Mouse (Mus musculus) midbrain, embryonic 13.5 days (tissue): ENCODE results near the gene Atn1. TPM values are rescaled to one million over a fixed set of nuclear protein-coding genes. Genes with fewer than 3 reads are reported as not detected.

Experiments used
- ATAC-seq: fragments of 200-750 bp; cut with Nextera tagmentation; 2 replicates; pipeline ENCODE4 v1.8.0; 2017; ENCODE audit warnings: mild to moderate bottlenecking, moderate TSS enrichment, moderate library complexity
- H3K27ac ChIP-seq: fragments of 300-500 bp; sonication (generic); 2 replicates; pipeline ENCODE4 v1.5.1; 2015; ENCODE audit warnings: inconsistent platforms, mild to moderate bottlenecking, moderate library complexity
- H3K27me3 ChIP-seq: fragments of 300-500 bp; sonication (generic); 2 replicates; pipeline ENCODE4 v1.6.1; 2015; ENCODE audit warnings: mild to moderate bottlenecking, inconsistent platforms
- H3K36me3 ChIP-seq: fragments of 300-500 bp; sonication (generic); 2 replicates; pipeline ENCODE4 v1.6.1; 2015; ENCODE audit warnings: mild to moderate bottlenecking, inconsistent platforms
- H3K4me1 ChIP-seq: fragments of 300-500 bp; sonication (generic); replicated peaks from 2 replicates; pipeline ENCODE4 v1.6.1; 2015; ENCODE audit warnings: inconsistent platforms
- H3K4me2 ChIP-seq: fragments of 300-500 bp; sonication (generic); replicated peaks from 2 replicates; pipeline ENCODE4 v1.6.1; 2015; ENCODE audit warnings: moderate library complexity, mild to moderate bottlenecking, inconsistent platforms
- H3K4me3 ChIP-seq: fragments of 300-500 bp; sonication (generic); replicated peaks from 2 replicates; pipeline ENCODE4 v1.5.1; 2015; ENCODE audit warnings: mild to moderate bottlenecking, inconsistent platforms
- H3K9ac ChIP-seq: fragments of 300-500 bp; sonication (generic); replicated peaks from 2 replicates; pipeline ENCODE4 v1.6.1; 2015; ENCODE audit warnings: mild to moderate bottlenecking, inconsistent platforms
- H3K9me3 ChIP-seq: fragments of 300-500 bp; sonication (generic); 2 replicates; pipeline ENCODE4 v1.6.1; 2016; ENCODE audit warnings: mild to moderate bottlenecking, inconsistent platforms
- WGBS: fragments of 180-500 bp; shearing (Covaris S2); methylation state at CpG from one replicate; pipeline ENCODE4 v1.1.7; 2015; 5-methylcytosine and 5-hydroxymethylcytosine counted together
- polyA plus RNA-seq: library from polyadenylated mRNA; unstranded; fragments of >200 nt; fragmentation: Nextera tagmentation; extraction: Ambion mirVana; gene quantifications from 2 replicates; pipeline ENCODE4 v1.2.1, GENCODE M21; 2015

Gene Atn1
- polyA plus RNA-seq, 1 experiment from 2014 or later, result 25.4 TPM

DNA sequence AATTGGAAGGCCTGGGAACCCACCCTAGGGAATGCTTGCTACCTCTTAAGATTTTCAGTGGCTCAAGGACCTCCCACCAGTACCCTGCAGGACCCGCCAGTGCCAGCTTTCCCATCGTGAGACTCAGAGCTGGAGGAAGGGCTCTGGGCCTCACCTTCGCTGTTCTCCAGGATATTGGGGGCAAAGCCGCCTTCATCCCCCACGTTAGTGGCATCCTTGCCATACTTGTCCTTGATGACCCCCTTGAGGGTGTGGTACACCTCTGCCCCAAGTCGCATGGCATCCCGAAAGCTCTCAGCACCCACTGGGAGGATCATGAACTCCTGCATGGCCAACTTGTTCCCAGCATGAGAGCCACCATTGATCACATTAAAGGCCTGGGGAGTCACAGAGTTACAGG is 9.6 kb upstream of the Atn1 start:
- no peaks in the 10 kb centered on the region for H3K9me3 ChIP-seq
- peaks cover 5% of the 10 kb centered on the region; the same call in 1 of the 2 replicates for H3K27me3 ChIP-seq
- H3K4me2 ChIP-seq, result no peak overlapping the region
- no peak overlapping the region for H3K4me3 ChIP-seq
- H3K27ac ChIP-seq, result no peak overlapping the region
- ATAC-seq, result no peak
- H3K36me3 ChIP-seq, result no peaks in the 10 kb centered on the region
- WGBS, result 89% methylated on average over 7 of the region's 7 CpGs
- peaks cover 26% of the 10 kb centered on the region for H3K4me1 ChIP-seq
- no peak overlapping the region for H3K9ac ChIP-seq

DNA sequence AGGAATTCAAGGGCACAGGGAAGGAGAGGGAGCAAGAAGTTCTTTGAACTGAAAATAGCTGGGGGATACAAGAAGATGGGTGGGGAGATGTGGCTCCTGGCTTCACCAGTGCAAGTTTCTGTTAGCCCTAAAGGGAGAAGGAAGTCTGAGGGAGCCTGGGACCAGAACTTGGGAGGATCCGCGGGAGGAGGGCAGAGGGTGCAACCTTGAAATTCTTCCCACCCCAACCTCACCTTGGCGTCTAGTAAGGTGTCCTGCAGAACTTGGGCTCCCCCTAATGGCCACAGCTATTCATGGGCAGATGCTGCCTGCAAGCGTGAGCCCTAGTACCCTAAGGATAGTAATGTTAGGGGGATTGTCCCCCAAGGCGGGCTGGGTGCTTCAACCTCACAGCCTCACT is 2.9 kb upstream of the Atn1 start:
- Histone ChIP-seq H3K9ac (0 out of 2 replicates have a peak overlapping the region, but pooled peaks have one; percentile 44), H3K4me3 (no peak overlapping the region), H3K27ac (no peak overlapping the region), H3K9me3 (no peaks in the 10 kb centered on the region), H3K36me3 (no peaks in the 10 kb centered on the region), H3K4me2 (0 out of 2 replicates have a peak overlapping the region, but pooled peaks have one; percentile 79), H3K27me3 (no peaks in the 10 kb centered on the region), H3K4me1 (peaks cover 40% of the 10 kb centered on the region)
- 3% methylated on average over 5 of the region's 5 CpGs for WGBS
- ATAC-seq, result no peak

DNA sequence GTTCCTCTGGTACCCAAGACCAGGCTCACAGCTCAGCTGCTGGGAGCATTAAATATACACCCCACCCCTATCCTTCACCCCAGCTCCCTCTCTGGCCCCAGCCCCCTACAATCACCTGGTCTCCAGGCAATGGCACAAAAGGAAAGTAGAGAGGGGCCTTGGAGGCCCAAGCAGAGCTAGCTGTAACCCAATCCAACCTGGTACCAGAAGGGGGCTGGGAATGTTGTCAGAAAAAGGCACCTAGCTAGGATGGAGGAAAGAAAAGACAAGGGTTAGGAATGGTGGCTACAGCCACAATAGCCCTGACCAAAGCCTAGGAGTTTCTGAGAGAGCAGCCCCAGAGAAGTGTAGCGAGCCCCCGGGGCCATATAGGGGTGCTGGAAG is 2.5 kb upstream of the Atn1 start:
- no peak overlapping the region for H3K9ac ChIP-seq
- WGBS, result 58% methylated on average over 2 of the region's 2 CpGs
- no peaks in the 10 kb centered on the region for H3K27me3 ChIP-seq
- H3K9me3 ChIP-seq, result no peaks in the 10 kb centered on the region
- ATAC-seq, result no peak
- peak overlapping the region; percentile 79; the same call in 1 of the 2 replicates for H3K4me2 ChIP-seq
- H3K27ac ChIP-seq, result peak overlapping the region; percentile 98
- H3K36me3 ChIP-seq, result no peaks in the 10 kb centered on the region
- H3K4me3 ChIP-seq, result no peak overlapping the region
- H3K4me1 ChIP-seq, result peaks cover 44% of the 10 kb centered on the region

DNA sequence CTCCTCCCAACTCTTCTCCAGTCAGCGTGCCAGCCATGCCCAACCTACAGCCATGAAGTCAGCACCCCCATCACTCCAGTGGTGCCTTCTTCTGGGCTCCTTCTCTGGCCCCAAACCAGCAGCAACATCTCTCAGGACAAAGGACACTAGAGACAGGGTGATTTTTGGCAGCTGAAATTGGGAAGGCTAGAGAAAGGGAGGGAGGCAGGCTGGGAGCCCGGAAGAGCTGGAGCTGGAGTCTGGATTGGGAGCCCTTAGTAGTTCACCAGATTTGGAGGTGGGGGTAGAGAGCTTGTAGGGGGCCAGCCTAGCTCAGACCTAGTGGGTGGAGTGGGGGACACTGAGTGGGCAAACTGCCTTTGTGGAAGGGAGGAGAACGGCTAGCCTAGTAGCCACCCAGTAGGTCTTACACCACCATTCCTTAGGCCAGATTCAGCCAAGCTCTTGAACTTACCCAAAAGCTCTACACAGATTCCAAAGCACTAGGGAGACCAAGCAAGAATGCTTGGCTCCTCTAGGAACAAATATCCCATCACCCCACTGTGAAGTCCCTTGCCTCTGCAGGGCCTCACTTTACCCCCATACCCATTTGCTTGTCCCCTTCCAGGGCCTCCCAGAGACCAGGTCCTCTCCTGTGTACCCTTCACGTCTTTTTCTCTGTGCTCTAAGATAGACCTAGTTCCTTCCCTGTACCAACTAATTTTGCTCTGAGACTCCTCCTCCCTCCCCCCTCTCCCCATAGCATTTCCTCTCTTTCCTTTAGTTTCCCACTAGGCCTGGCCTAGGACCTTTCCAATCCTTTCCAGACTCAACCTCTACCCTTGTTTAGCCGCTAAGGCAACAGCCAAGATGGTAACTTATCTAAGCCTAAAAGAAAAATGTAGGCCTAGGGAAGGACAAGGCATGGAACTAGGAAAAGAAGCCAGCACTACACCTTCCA is 1.9 kb upstream of the Atn1 start:
- WGBS, result 18% methylated on average over 5 of the region's 5 CpGs
- ATAC-seq, result peak; percentile 12; the same call in 1 of the 2 replicates
- Histone ChIP-seq H3K9me3 (no peaks in the 10 kb centered on the region), H3K27ac (peak overlapping the region; percentile 98), H3K36me3 (no peaks in the 10 kb centered on the region), H3K4me3 (peak overlapping the region; percentile 84), H3K4me2 (peak overlapping the region; percentile 79), H3K9ac (peak overlapping the region; percentile 95; the same call in 1 of the 2 replicates), H3K27me3 (no peaks in the 10 kb centered on the region), H3K4me1 (peaks cover 51% of the 10 kb centered on the region)

DNA sequence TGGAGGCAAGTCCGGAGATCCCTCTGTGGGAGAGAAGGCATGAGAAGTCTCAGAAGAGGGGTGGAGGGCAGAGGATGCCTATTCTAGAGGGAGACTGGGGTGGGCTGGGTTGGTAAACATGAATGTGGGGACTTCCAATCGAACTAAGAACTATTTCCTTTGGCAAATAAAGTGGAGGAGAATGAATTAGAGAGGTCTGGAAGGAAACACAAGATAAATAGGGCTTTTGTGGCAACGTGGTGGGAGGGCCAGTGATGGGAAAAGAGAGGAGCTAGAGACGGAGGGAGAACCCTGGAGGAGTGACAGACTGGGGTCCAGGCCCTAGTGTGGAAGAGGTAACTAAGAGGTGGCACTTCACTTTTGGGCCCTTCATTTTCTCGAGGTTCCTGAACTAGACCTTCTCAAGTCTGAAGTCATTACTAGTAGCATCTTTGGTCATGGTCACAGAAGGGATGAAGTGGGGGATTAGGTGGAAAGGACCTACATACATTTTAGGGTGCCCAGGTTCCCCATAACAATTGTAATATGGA is 1.1 kb upstream of the Atn1 start:
- peak overlapping the region; percentile 84 for H3K4me3 ChIP-seq
- no peaks in the 10 kb centered on the region; the same call in 1 of the 2 replicates for H3K36me3 ChIP-seq
- H3K9ac ChIP-seq, result peak overlapping the region; percentile 95
- peak overlapping the region; percentile 79 for H3K4me2 ChIP-seq
- ATAC-seq, result no peak
- H3K9me3 ChIP-seq, result no peaks in the 10 kb centered on the region
- no peaks in the 10 kb centered on the region for H3K27me3 ChIP-seq
- peak overlapping the region; percentile 98 for H3K27ac ChIP-seq
- peaks cover 55% of the 10 kb centered on the region for H3K4me1 ChIP-seq
- 3% methylated on average over 5 of the region's 5 CpGs for WGBS

DNA sequence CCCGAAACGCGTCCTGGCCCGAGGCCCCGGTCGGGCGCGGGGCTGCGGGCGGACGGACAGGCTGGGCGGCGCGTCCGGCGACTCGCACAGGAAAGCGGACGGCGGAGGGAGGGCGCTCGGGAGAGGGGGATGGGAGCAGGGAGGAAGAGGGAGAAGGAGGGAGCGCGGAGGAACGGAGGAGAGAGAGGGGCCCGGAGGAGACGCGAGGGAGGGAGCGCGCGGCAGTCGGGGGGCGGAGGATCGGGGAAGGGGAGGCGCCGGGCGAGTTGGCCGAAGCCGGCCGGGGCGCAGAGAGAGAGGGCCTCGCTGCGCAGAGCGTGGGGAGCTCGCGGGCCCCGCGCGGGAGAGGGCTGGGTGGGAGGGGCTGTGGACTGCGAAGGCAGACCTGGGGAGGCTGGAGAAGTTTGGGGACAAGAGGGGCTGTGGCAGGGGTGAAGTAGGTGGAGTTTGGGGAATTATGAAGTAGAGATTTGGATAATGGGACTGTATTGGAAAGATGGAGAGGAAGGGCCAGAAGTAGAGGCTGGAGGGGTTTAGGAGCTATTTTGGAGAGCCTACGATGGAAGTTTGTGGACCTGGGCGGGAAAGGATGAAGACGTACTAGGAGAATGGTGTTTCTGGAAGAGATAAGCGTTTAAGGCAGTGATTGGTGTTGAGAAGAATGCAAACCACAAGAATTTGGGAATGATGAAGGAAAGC is 477 bp upstream of the Atn1 start:
- Histone ChIP-seq H3K4me2 (peak overlapping the region; percentile 79), H3K27me3 (no peaks in the 10 kb centered on the region), H3K36me3 (no peaks in the 10 kb centered on the region; the same call in 1 of the 2 replicates), H3K27ac (peak overlapping the region; percentile 98), H3K4me1 (peaks cover 55% of the 10 kb centered on the region), H3K9me3 (no peaks in the 10 kb centered on the region), H3K9ac (peak overlapping the region; percentile 95), H3K4me3 (peak overlapping the region; percentile 84)
- peak; percentile 77 for ATAC-seq
- under 1% methylated on average over 51 of the region's 54 CpGs for WGBS

DNA sequence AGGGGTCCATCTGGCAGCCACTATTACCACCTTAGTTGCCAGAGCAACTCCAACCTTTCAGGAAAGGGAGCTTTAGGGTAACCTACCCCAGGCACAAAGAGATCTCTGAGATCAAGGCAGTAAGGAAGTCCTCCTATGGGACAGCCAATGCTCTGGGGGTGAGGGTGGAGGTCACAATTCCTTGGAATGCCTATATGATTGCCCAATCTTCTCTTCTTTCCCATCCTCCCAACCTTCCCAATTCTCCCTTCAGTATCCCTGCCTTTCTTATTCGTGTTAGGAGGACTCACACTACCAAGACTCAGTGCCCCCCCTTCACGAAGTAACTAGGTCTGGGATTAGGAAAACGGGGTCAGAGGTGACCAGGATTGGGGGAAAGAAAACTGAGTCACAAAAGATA is 1.0 kb downstream of the Atn1 start:
- WGBS, result 0% methylated on average over 3 of the region's 3 CpGs
- H3K9me3 ChIP-seq, result no peaks in the 10 kb centered on the region
- H3K27me3 ChIP-seq, result no peaks in the 10 kb centered on the region
- peaks cover 55% of the 10 kb centered on the region for H3K4me1 ChIP-seq
- H3K27ac ChIP-seq, result peak overlapping the region; percentile 98
- peak overlapping the region; percentile 95 for H3K9ac ChIP-seq
- peak overlapping the region; percentile 84 for H3K4me3 ChIP-seq
- peak overlapping the region; percentile 79 for H3K4me2 ChIP-seq
- no peaks in the 10 kb centered on the region; the same call in 1 of the 2 replicates for H3K36me3 ChIP-seq
- ATAC-seq, result no peak

DNA sequence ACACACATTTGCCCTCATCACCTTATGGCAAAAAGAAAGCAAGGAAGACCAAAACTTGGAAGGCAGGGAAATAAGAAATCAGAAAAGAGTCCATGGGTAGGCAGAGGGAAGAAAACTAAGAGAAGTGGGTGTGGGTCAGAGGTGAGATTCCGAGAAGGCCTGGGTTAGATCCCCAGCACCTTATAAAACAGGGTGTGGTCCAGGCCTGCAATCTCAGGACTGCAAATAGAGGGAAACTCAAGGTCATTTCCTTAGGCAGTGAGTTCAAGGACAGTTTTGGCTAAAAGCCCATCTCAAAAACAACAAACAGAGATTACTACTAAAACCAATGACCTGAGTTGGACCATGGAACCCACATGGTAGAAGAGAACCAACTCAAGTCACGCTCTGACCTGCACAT is 2.5 kb downstream of the Atn1 start:
- no peak overlapping the region for H3K27ac ChIP-seq
- H3K4me1 ChIP-seq, result peaks cover 48% of the 10 kb centered on the region
- no peak overlapping the region for H3K4me3 ChIP-seq
- H3K27me3 ChIP-seq, result no peaks in the 10 kb centered on the region
- H3K36me3 ChIP-seq, result peaks cover 10% of the 10 kb centered on the region
- no peak for ATAC-seq
- WGBS, result 95% methylated on average over 2 of the region's 2 CpGs
- peak overlapping the region; percentile 79; the same call in 1 of the 2 replicates for H3K4me2 ChIP-seq
- H3K9me3 ChIP-seq, result no peaks in the 10 kb centered on the region
- H3K9ac ChIP-seq, result no peak overlapping the region

DNA sequence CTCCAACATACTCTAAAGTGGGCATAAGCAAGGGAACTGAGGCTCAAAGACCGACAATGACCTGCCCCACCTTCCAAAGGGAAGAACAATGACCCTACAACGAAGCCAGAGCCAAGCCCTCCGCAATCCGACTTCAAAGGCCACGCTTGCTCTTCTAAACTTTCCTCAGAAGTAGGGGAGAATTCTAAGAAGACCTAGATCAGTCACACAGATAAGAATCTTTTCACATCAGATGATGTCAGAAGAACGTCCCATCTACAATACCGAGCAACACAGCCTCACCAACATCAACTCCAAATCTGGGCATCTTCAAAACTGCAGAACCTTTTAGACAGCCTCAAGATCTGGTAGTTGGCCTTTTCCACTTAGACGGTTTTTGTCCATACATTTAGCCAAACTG is 5.9 kb downstream of the Atn1 start:
- peaks cover 41% of the 10 kb centered on the region for H3K4me1 ChIP-seq
- H3K27ac ChIP-seq, result no peak overlapping the region
- no peaks in the 10 kb centered on the region for H3K27me3 ChIP-seq
- no peak overlapping the region for H3K4me3 ChIP-seq
- peaks cover 34% of the 10 kb centered on the region for H3K36me3 ChIP-seq
- ATAC-seq, result no peak
- no peak overlapping the region for H3K4me2 ChIP-seq
- H3K9me3 ChIP-seq, result no peaks in the 10 kb centered on the region
- H3K9ac ChIP-seq, result no peak overlapping the region
- 85% methylated on average over 8 of the region's 8 CpGs for WGBS

DNA sequence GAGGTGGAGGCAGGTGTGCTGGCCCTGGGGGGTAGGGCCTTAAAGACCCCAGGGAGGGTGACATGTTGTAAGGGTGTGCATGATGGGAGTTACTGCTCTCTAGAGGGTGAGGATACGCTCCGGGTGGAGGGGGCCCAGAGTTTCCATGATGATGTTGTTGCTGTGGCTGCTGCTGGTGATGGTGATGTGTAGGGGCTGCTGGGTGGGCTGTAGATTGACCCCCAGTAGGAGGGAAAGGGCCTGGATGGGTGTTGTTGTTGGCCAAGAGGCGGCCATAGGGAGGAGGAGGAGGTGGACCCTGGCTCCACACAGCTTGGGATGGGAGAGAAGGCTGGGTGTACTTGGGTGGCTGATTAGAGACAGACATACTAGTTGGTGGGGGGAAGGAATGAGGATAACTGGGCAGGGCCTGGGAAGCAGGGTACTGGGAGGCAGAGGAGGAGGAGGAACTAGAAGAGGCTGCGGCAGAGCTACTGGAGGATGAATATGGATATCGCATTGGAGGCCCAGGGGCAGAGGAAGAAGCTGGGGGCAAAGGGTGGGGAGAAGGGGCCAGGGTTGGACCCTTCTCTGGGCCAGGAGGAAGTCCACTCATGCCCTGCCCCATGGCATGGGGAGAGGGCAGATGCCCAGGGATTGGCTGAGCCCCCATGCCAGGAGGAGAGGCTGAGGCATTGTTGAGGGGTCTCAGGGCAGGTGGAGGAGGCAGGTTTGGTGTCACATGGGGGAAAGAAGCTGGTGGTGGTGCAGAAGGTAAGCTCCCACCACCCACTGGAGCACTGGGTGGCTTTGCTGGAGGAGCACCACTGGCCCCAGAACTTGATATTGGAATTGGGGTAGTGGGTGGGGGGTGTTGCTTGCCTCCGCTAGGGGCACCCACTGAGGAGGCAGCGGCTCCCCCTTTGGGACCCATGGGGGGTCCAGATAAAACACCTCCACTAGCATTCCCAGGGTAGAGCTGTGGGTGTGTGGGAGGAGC is 9.4 kb downstream of the Atn1 start:
- peak overlapping the region; percentile 50 for H3K4me3 ChIP-seq
- 90% methylated on average over 7 of the region's 7 CpGs for WGBS
- peak; percentile 3; the same call in 1 of the 2 replicates for ATAC-seq
- H3K27ac ChIP-seq, result peak overlapping the region; percentile 93
- no peaks in the 10 kb centered on the region for H3K9me3 ChIP-seq
- no peaks in the 10 kb centered on the region for H3K27me3 ChIP-seq
- peak overlapping the region; percentile 97 for H3K4me2 ChIP-seq
- H3K4me1 ChIP-seq, result peaks cover 24% of the 10 kb centered on the region
- H3K9ac ChIP-seq, result peak overlapping the region; percentile 80; the same call in 1 of the 2 replicates
- peaks cover 59% of the 10 kb centered on the region for H3K36me3 ChIP-seq

DNA sequence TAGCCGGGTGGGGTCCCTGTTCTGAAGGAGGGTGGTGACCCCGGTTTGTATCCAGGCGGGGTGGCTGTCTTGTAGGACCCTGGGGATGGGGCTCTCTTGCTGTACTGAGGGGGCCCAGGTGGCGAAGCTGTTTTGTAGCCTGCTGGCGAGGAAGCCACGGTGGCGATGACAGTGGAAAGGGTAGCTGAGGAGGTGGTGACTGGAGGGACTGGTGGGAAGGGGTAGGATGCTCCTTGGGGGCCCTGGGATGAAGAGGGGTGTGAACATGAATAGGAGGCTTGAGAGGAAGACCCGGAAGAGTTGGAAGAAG is 10.1 kb downstream of the Atn1 start:
- H3K4me3 ChIP-seq, result peak overlapping the region; percentile 50
- peak overlapping the region; percentile 97 for H3K4me2 ChIP-seq
- peak overlapping the region; percentile 93 for H3K27ac ChIP-seq
- peaks cover 29% of the 10 kb centered on the region for H3K4me1 ChIP-seq
- ATAC-seq, result peak; percentile 18; the same call in 1 of the 2 replicates
- WGBS, result 12% methylated on average over 8 of the region's 8 CpGs
- peaks cover 59% of the 10 kb centered on the region for H3K36me3 ChIP-seq
- H3K27me3 ChIP-seq, result no peaks in the 10 kb centered on the region
- H3K9ac ChIP-seq, result peak overlapping the region; percentile 80
- no peaks in the 10 kb centered on the region for H3K9me3 ChIP-seq
